Mouse (Mus musculus) C2C12 (cell line): ENCODE results near the gene Dnajb12. TPM values are rescaled to one million over a fixed set of nuclear protein-coding genes. Genes with fewer than 3 reads are reported as not detected.

Experiments
- H3K27me3 ChIP-seq: one replicate; pipeline ENCODE4 v1.6.1; 2011; ENCODE audit not compliant: control insufficient read depth, insufficient read depth, insufficient read length
- H3K36me3 ChIP-seq: one replicate; pipeline ENCODE4 v1.6.1; 2011; ENCODE audit not compliant: control insufficient read depth, insufficient read depth
- H3K4me3 ChIP-seq: one replicate; pipeline ENCODE4 v1.5.1; 2011; ENCODE audit warnings: mild to moderate bottlenecking, control low read depth; ENCODE audit not compliant: poor library complexity, insufficient read depth, severe bottlenecking
- H3K79me2 ChIP-seq: one replicate; pipeline ENCODE4 v1.6.1; 2011; ENCODE audit not compliant: control insufficient read depth, insufficient read depth
- H3K79me3 ChIP-seq: one replicate; pipeline ENCODE4 v1.6.1; 2011; ENCODE audit warnings: low read depth, control low read depth
- H3ac ChIP-seq: one replicate; pipeline ENCODE3; 2011; ENCODE audit warnings: low read depth; ENCODE audit not compliant: control insufficient read depth, insufficient read length
- CEBPB ChIP-seq: IDR thresholded peaks from one replicate; pipeline ENCODE4 v1.6.1; 2011; ENCODE audit warnings: low read depth, mild to moderate bottlenecking, control low read depth, moderate library complexity
- CTCF ChIP-seq: IDR thresholded peaks from one replicate; pipeline ENCODE4 v1.5.1; 2011; ENCODE audit not compliant: control insufficient read depth, insufficient read depth, insufficient read length
- FOSL1 ChIP-seq: IDR thresholded peaks from one replicate; pipeline ENCODE4 v1.8.0; 2011; ENCODE audit warnings: mild to moderate bottlenecking, low read length; ENCODE audit not compliant: poor library complexity, insufficient read depth, severe bottlenecking
- MAX ChIP-seq: IDR thresholded peaks from one replicate; pipeline ENCODE4 v1.6.1; 2011; ENCODE audit warnings: mild to moderate bottlenecking, control low read depth
- MYOD1 ChIP-seq: IDR thresholded peaks from one replicate; pipeline ENCODE4 v1.6.1; 2011; ENCODE audit warnings: low read depth; ENCODE audit not compliant: control insufficient read depth, insufficient read length
- MYOG ChIP-seq: IDR thresholded peaks from one replicate; pipeline ENCODE4 v1.6.1; 2011; ENCODE audit not compliant: control insufficient read depth, insufficient read length; ENCODE audit errors: extremely low read depth
- USF1 ChIP-seq: IDR thresholded peaks from one replicate; pipeline ENCODE4 v1.6.1; 2011; ENCODE audit warnings: low read depth, mild to moderate bottlenecking, control low read depth, moderate library complexity
- polyA plus RNA-seq: library from polyadenylated mRNA; unstranded; fragments of >200 nt; fragmentation: generic; extraction: Trizol; gene quantifications from one replicate; pipeline ENCODE4 v1.2.1, GENCODE M21; 2012; ENCODE audit warnings: missing spikeins

Dnajb12 gene
- polyA plus RNA-seq, 1 experiment = 25.8 TPM

DNA sequence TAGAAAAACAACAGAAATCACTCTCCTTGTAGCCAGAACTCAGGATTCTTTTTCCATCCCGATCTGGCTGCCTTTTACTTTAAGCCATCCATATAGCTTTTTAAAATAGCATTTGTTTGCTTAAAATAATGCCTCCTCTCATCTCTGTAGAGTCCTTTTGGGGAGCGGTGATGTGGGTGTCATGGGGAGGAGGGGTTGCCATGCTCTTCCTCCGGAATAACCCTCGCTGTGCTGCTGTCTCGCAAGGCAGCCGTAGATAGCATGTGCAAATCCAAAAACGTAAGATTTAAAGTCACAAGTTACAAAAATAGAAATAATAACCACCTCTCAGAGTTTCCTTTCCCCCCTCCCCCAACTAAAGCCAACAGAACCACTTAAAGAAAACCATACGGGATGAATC is 37.9 kb upstream of the Dnajb12 start:
- Histone ChIP-seq H3K36me3 (peaks cover 7% of the 10 kb centered on the region), H3ac (no peak overlapping the region), H3K79me2 (no peaks in the 10 kb centered on the region), H3K79me3 (no peaks in the 10 kb centered on the region), H3K4me3 (no peak overlapping the region), H3K27me3 (no peaks in the 10 kb centered on the region)
- TF ChIP-seq FOSL1 (no peak), CTCF (no peak), MYOD1 (no peak), MAX (no peak), MYOG (no peak), USF1 (no peak), CEBPB (no peak)

DNA sequence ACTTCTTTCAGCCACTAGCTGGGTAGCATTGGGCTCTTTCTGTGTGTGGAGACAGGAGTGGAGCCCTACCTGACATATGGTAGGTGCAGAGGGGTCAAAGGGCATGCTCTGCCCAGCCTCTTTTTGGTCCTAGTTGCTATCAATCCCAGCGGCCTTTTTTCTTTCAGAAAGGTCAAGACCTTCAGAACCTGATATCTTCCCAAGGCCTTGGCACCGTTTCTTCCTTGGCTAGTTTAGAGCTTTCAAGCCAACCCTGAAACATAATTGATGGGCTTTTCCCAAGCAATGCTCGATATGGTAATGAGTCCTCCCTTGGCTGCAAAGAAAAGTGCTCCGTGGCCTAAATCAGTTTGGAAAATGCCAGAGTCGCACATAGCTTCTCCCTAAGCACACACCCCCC is 36.2 kb upstream of the Dnajb12 start:
- Histone ChIP-seq H3K79me3 (no peaks in the 10 kb centered on the region), H3K27me3 (no peaks in the 10 kb centered on the region), H3ac (no peak overlapping the region), H3K36me3 (no peaks in the 10 kb centered on the region), H3K79me2 (no peaks in the 10 kb centered on the region), H3K4me3 (no peak overlapping the region)
- no peak for TF ChIP-seq CTCF
- no peak for TF ChIP-seq MYOD1
- no peak for TF ChIP-seq MAX
- no peak for TF ChIP-seq USF1
- TF ChIP-seq MYOG = no peak
- no peak for TF ChIP-seq CEBPB
- TF ChIP-seq FOSL1 = no peak

DNA sequence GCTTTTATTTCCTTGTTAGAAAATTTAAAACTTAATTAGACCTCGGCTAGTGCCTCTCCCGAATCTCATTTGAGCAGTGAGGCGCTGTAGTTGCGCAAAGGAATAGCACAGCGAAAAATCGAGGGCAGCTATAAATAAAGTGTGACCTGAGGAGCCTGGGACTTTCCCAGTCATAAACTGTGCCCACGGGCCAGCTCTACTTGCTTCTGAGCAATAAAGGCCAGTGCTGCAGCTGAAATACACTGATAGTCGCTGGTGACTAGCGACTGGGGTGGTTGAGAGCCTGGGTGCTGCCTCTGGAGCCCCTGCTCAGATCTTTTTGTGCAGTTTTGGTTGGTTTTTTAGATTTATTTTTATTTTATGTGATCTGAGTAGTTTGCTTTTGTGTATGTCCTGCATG is 34.7 kb upstream of the Dnajb12 start:
- Histone ChIP-seq H3K27me3 (no peaks in the 10 kb centered on the region), H3K36me3 (no peaks in the 10 kb centered on the region), H3K4me3 (no peak overlapping the region), H3ac (no peak overlapping the region), H3K79me2 (no peaks in the 10 kb centered on the region), H3K79me3 (no peaks in the 10 kb centered on the region)
- TF ChIP-seq MAX (no peak), MYOD1 (no peak), FOSL1 (no peak), MYOG (no peak), USF1 (no peak), CTCF (no peak)

DNA sequence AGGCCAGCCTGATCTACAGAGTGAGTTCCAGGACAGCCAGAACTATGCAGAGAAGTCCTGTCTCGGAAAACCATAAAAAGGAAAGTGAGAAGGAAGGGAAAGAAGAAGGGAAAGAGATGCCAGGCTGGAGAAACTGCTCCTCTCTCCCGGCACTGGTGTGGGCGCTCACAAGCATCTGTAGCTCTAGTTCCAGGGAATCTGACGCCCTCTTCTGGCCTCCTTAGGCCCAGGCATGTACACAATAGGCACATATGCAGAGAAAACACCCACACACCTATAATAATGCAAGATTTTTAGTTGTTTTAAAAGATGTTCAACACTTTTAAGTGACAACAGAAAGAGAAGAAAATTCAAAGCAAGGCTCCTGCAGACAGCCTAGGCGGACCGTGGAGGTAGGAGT is 32.9 kb upstream of the Dnajb12 start:
- H3K27me3 ChIP-seq = no peaks in the 10 kb centered on the region
- TF ChIP-seq FOSL1 = no peak
- H3K36me3 ChIP-seq = no peaks in the 10 kb centered on the region
- H3ac ChIP-seq = no peak overlapping the region
- H3K79me3 ChIP-seq = no peaks in the 10 kb centered on the region
- no peak overlapping the region for H3K4me3 ChIP-seq
- H3K79me2 ChIP-seq = no peaks in the 10 kb centered on the region

DNA sequence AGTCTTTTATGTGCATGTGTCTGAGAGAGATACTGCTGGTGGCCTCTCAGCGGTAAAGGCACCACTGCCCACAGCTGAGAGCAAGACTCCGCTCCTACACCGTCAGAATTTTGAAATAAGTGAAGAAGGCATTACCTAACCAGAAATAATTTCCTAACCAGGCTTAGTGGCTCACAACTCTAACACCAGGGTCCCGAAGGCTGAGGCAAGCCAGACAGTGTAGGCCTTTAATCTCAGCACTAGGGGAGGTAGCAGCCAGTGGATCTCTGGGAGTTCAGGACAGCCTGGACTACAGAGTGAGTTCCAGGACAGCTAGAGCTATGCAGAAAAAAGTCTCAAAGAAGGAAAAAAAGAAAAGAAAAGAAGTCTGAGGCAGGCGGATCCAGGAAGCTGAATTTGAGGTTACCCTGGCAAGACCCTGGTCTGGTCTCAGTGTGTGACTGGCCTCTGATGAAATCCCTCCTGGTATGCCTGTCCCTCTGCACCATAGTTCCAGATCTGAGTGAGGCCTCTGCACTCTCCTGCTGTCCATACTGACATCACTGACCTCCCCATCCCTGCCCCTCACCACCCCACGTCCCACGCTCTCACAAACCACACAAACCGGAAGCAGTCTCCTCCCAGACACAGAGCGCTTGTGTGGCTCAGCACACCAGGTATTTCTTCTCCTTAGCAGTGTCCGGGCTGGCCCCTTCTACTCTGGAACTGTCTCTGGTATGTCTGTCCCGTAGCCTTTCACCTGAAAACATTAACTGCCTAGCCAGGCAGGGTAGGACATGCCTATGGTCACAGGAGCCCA is 31.1 kb upstream of the Dnajb12 start:
- no peaks in the 10 kb centered on the region for H3K79me3 ChIP-seq
- no peak overlapping the region for H3ac ChIP-seq
- TF ChIP-seq USF1 (no peak), CEBPB (no peak), MYOG (no peak), MAX (no peak), FOSL1 (no peak), CTCF (no peak), MYOD1 (no peak)
- no peaks in the 10 kb centered on the region for H3K79me2 ChIP-seq
- H3K4me3 ChIP-seq = no peak overlapping the region
- no peaks in the 10 kb centered on the region for H3K27me3 ChIP-seq
- no peaks in the 10 kb centered on the region for H3K36me3 ChIP-seq

DNA sequence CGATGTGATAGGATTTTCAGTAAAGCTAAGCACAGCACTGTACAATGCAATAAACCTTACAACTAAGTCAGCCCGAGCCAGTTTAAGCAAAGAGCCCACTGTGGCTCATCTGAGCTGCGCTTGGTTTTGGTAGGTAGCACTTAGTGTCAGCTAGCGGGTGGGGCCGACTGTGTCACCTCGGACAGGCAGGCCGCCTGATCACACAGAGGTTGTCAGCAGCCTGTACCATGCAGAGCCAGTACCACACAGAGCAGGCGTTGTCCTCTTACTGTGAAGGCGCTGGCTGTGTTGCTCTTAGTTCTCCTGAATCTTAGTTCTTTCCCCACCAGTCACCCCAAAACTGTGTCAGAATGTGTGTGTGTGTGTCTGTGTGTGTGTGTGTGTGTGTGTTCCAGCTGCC is 30.4 kb upstream of the Dnajb12 start:
- no peaks in the 10 kb centered on the region for H3K79me2 ChIP-seq
- no peaks in the 10 kb centered on the region for H3K27me3 ChIP-seq
- H3ac ChIP-seq = no peak overlapping the region

More for the DNA sequence above, 30.4 kb upstream of the Dnajb12 start:
- TF ChIP-seq FOSL1 (no peak), CEBPB (no peak), MAX (no peak), MYOD1 (no peak)
- Histone ChIP-seq H3K4me3 (no peak overlapping the region), H3K79me3 (no peaks in the 10 kb centered on the region), H3K36me3 (no peaks in the 10 kb centered on the region)
